Mouse (Mus musculus) small intestine, adult 2 months (tissue): Measurements from ENCODE around the gene Cngb1. TPM values are rescaled to one million over a fixed set of nuclear protein-coding genes. Genes with fewer than 3 reads are reported as not detected.

ENCODE experiments used
- H3K27ac ChIP-seq: fragments of 200-500 bp; 2 replicates; pipeline ENCODE4 v1.5.1; 2012; ENCODE audit warnings: low read depth, low read length, control low read depth, inconsistent platforms; ENCODE audit not compliant: insufficient read depth
- H3K27me3 ChIP-seq: fragments of 200-500 bp; 2 replicates; pipeline ENCODE4 v1.6.1; 2012; ENCODE audit warnings: mild to moderate bottlenecking, moderate library complexity, low read length, inconsistent platforms; ENCODE audit not compliant: control insufficient read depth, insufficient read depth
- H3K36me3 ChIP-seq: fragments of 200-500 bp; 2 replicates; pipeline ENCODE4 v1.6.1; 2012; ENCODE audit warnings: mild to moderate bottlenecking, low read length, control low read depth, inconsistent platforms; ENCODE audit not compliant: control insufficient read depth, insufficient read depth
- H3K4me1 ChIP-seq: fragments of 200-500 bp; 2 replicates; pipeline ENCODE4 v1.6.1; 2012; ENCODE audit warnings: low read length, inconsistent platforms, mixed read lengths; ENCODE audit not compliant: control insufficient read depth, insufficient read depth, insufficient read length
- H3K4me3 ChIP-seq: fragments of 200-500 bp; 2 replicates; pipeline ENCODE4 v1.5.1; 2012; ENCODE audit warnings: low read depth, mild to moderate bottlenecking, control low read depth, inconsistent platforms, low read length, moderate library complexity
- CTCF ChIP-seq: fragments of 200-500 bp; IDR thresholded peaks from 2 replicates; pipeline ENCODE4 v1.5.1; 2012; ENCODE audit warnings: low read depth, mild to moderate bottlenecking, control low read depth, inconsistent platforms, low read length, moderate library complexity, mixed read lengths; ENCODE audit not compliant: insufficient replicate concordance, insufficient read length; ENCODE audit errors: extremely low read depth
- POLR2A ChIP-seq: fragments of 200-500 bp; IDR thresholded peaks from 2 replicates; pipeline ENCODE4 v1.6.1; 2012; ENCODE audit warnings: low read depth, mild to moderate bottlenecking, control low read depth, inconsistent platforms, low read length, moderate library complexity
- WGBS: fragments of 180-500 bp; shearing (Covaris S2); methylation state at CpG from one replicate; pipeline ENCODE4 v1.1.7; 2018; 5-methylcytosine and 5-hydroxymethylcytosine counted together
- polyA plus RNA-seq: library from polyadenylated mRNA; depleted of rRNA; stranded (reverse); fragments of >200 nt; gene quantifications from 2 replicates; pipeline ENCODE4 v1.2.3, GENCODE M21; 2012

Gene Cngb1
- polyA plus RNA-seq, 1 experiment = 0.15 TPM

DNA sequence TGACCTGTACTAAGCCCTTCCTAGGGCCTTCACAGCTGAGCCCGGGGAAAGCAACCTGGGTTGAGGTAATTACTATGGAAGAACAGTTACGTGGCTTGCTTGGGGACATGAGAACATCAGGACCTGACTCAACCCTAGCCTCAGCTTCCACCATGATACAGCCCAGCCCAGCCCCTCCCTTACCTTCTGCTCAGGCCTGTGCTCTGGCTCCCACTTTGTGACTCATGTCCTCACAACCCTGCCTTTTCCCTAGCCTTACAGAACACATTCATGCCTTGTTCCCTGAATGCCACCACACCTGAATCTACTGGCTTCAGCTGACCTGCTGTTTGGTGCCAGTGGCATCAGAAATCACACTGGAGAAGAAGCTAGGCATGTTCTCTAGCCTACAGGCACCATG lies 42.0 kb upstream of the Cngb1 start:
- no peaks in the 10 kb centered on the region for H3K27me3 ChIP-seq
- WGBS = 81% methylated on average over 2 of the region's 2 CpGs
- peaks cover 1% of the 10 kb centered on the region; the same call in 1 of the 2 replicates for H3K4me1 ChIP-seq
- TF ChIP-seq CTCF (no peak), POLR2A (no peak)
- H3K27ac ChIP-seq = no peak overlapping the region
- H3K36me3 ChIP-seq = peaks cover 13% of the 10 kb centered on the region; the same call in 1 of the 2 replicates
- H3K4me3 ChIP-seq = no peak overlapping the region

- WGBS = 51% methylated on average over 8 of the region's 8 CpGs
- Histone ChIP-seq H3K36me3 (peaks cover 19% of the 10 kb centered on the region; the same call in 1 of the 2 replicates), H3K27me3 (no peaks in the 10 kb centered on the region), H3K4me3 (no peak overlapping the region), H3K4me1 (no peaks in the 10 kb centered on the region), H3K27ac (no peak overlapping the region)
- no peak for TF ChIP-seq POLR2A
- peak; percentile 72; the same call in 1 of the 2 replicates for TF ChIP-seq CTCF
These were observed 40.5 kb upstream of the Cngb1 start for GRCm38 (mm10) chr8:95346643-95347545.

DNA sequence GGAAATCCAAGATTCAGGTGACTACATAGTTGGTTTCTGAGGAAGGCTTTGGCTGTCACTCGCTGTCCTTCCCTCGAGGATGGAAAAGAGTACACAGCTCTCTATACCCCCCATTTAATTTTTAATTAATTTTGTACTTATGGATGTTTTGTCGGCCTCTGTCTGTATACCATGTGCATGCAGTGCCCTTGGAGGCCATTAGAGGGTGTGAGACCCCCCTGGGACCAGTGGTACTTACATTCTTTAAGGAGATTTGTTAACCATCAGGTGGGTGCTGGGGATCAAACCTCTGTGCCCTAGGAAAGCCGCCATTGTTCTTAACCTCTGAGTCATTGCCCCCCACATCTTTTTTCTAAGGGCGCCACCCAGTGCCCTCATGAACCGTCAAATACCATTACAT lies 38.3 kb upstream of the Cngb1 start:
- no peak for TF ChIP-seq POLR2A
- TF ChIP-seq CTCF = no peak
- WGBS = 88% methylated on average over 6 of the region's 6 CpGs
- Histone ChIP-seq H3K36me3 (peaks cover 22% of the 10 kb centered on the region), H3K4me3 (no peak overlapping the region), H3K4me1 (no peaks in the 10 kb centered on the region), H3K27me3 (no peaks in the 10 kb centered on the region), H3K27ac (no peak overlapping the region)

DNA sequence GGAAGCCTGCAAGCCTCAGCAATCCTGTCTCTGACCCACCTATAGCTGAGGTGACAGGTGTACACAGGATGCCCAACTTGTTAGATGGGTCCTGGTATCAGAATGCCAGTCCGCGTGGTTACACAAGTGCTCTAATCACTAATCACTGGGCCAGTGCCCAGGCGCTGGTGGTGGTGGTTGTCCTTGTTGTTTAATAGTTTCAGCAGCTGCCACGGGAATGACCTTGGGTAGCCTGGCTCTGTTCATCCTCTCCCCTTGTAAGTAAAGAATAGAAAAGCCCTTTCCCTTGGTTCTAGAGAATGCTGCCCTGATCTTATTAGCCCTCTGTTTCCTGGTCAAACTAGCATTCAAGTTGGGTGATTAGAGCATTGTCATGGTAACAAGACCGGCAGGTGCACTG lies 35.3 kb upstream of the Cngb1 start:
- H3K27ac ChIP-seq = no peak overlapping the region
- H3K27me3 ChIP-seq = no peaks in the 10 kb centered on the region
- WGBS = 29% methylated on average over 5 of the region's 5 CpGs
- TF ChIP-seq CTCF (no peak), POLR2A (no peak)
- no peak overlapping the region for H3K4me3 ChIP-seq
- no peaks in the 10 kb centered on the region for H3K4me1 ChIP-seq
- peaks cover 36% of the 10 kb centered on the region for H3K36me3 ChIP-seq

DNA sequence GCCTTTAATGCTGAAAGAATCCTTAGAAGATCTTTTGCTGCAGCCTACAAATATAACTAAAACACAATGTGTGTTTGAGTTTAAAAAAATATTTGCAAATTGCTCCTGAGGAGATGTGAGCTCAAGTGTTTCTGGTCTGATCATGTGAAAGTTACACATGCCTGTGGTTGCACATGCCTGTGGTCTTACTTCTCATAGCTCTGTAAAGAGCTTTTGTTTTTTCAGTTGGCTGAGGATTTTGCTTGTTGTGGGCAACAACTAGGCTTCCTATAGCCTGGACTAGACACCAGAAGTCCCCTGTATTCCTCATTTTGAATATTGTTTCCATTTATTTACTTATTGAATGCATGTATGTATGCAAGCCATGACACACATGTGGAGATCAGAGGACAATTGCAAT lies 30.0 kb upstream of the Cngb1 start:
- Histone ChIP-seq H3K27me3 (no peaks in the 10 kb centered on the region), H3K36me3 (peaks cover 28% of the 10 kb centered on the region), H3K4me3 (no peak overlapping the region), H3K4me1 (no peaks in the 10 kb centered on the region), H3K27ac (no peak overlapping the region)
- TF ChIP-seq POLR2A = no peak

- Histone ChIP-seq H3K27ac (no peak overlapping the region), H3K36me3 (peaks cover 28% of the 10 kb centered on the region), H3K27me3 (no peaks in the 10 kb centered on the region), H3K4me3 (no peak overlapping the region), H3K4me1 (no peaks in the 10 kb centered on the region)
- TF ChIP-seq POLR2A (no peak), CTCF (no peak)
- 39% methylated on average over 1 of the region's 1 CpGs for WGBS
These were observed 29.3 kb upstream of the Cngb1 start for GRCm38 (mm10) chr8:95335706-95336105.

- Histone ChIP-seq H3K36me3 (peaks cover 31% of the 10 kb centered on the region), H3K4me3 (peak overlapping the region; percentile 94), H3K27me3 (no peaks in the 10 kb centered on the region), H3K4me1 (peaks cover 2% of the 10 kb centered on the region; the same call in 1 of the 2 replicates), H3K27ac (peak overlapping the region; percentile 96)
- WGBS = 12% methylated on average over 21 of the region's 21 CpGs
- TF ChIP-seq POLR2A = no peak
- peak; percentile 39; the same call in 1 of the 2 replicates for TF ChIP-seq CTCF
These were observed 26.2 kb upstream of the Cngb1 start for GRCm38 (mm10) chr8:95332437-95333199.
